Mouse (Mus musculus) Muller cell, postnatal 12 days (primary cell): ENCODE measurements around the gene Polr2b.

Source experiments
- DNase-seq: peaks from one replicate; pipeline ENCODE4 v3.0.0-alpha.2; 2015; ENCODE audit errors: inconsistent ontology term

The Polr2b gene

DNA sequence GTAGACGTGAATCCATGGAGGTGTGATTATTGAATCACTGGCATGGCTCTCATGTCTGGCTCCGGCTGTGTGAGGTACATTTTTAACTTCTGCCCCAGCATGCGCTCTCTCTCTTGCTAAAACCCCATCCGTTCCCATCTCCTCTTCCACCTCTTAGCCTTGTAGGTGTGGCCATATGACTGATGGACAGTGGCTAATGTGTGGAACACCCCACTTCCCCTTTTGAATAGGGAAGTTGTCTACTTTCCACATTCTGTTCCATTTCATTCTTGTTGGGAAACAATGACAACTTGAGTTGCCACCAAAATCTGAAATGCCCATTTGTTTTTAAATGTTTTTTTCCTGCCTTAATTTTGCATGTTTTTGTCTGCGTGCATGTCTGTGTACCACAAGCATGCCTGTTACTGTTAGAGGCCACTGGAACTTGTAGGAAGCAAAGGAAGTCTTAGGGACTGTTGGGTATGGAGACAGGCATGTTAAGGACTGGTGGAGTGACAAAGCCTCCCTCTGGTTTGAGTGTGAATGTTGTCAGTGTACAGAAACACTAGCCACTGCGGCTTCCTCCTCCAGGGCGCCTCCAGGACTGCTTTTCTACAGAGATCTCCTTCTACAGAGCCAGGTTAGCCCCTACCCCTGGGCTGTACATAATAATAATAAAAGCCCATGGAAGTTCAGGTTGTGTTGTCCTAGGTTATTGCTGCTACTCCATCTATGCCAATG, 17.0 kb upstream of the Polr2b start:
- DNase-seq = no peak

DNA sequence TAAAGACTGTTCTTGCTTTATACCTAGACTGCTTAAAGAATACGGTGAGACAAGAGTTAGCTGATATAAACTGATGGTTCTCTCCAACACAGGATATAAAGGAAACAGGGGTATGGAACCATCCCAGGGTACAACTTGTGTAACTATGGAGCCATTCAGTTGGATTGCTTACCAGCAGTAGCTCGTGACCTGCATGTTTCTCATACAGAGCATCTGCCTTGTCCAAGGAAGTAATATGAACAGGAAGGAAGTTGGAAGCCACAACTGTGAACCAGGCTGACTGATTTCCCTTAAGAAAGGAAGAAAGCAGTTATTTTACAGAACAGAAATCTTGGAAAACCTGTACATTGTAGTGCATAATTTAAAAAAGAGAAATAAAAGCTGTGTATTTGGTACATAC, 10.5 kb upstream of the Polr2b start:
- DNase-seq = no peak

DNA sequence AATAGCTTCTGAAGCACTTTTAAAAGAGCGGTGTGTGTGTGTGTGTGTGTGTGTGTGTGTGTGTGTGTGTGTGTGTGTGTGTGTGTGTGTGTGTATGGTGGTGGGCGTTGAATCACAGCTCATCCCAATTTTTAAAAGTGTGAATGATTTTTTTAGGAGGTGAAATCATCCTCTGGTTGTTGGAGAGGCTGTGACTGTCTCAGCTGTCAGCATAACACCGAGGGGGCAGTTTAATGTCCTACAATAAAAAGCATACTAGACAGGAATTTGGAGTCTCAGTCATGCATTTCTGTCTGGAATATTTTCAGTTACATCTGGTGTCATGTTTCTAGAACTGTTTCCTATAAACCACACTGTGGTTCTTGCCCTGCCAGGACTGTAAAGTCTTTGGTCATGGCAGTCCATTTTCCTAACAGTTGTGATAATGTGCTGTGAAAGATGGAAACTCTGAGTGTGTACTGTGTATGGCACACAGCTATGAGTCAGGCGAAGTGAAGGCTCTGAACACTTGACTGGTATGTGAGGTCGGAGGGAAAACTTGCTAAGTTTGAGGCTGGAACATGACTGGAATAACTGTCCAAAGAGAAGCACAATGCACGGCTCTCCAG, 8.5 kb upstream of the Polr2b start:
- DNase-seq = no peak

DNA sequence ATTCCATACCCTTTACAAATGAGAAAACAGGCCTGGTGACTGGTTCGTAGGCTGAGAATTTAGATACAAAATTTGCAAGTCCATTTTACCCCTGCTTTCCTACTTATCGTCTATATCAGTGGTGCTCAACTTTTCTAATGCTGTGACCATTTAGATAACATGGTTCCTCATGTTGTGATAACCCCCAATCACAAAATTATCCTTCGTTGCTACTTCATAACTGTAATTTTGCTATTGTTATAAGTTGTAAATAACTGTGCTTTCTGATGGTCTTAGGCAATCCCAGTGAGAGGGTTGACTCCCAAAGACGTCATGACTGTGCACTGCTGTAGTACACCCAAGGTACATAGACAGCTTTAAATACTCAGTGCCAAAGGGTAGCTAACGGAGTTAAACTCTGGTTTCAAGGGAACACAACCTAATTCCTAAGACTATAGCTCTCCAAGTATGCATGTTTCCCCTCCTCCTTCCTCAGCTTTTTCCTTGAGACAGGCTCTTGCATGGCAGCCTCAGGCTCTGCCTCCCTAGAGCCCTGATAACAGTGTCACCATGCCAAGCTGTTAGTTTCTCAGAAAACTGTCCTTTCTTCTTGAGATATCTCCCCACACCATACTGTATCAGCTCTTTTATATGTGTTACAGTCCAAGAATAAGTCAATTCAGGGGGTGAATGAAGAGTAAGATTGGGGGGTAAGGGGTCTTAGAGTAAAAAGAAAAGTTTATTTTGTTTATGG, 2.0 kb upstream of the Polr2b start:
- no peak for DNase-seq

DNA sequence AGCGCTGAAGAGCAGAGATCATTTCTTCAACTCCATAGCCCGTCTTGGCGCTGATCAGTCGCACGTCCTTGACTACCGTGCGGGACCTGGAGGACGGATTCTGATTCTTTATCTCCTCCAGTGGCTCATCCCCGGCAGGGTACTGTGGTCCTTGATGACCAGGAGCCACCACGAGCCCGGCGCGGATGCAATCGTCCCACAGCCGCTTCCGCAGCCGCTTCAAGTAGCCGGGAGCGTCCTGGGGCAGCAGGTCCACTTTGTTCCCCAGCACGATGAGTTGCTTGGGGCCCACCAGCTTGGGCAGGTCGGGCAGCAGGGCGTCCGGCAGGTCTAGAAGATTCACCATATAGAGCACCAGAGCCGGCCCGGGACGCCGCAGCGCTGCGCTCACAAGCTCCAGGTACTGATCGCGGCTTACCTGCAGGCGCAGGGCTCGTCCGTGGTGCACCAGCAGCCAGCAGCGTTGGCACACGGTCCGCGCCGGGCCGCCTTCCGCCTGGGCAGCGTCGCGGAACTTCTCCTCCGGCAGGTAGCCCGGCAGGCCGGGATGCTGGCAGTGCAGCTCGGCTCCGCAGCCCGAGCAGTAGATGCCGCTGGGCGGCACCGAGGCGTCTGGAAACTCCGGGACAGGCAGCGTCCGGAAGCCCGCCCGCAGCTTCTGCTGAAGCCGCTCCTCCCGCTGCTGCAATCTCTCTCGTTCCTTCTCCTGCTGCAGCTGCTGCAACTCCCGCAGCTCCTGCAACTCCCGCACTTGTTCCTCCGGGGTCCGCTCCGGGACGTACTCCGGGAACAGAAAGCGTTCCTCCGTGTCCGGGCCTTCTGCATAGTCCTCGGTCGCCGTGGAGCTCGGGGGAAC, 668 bp upstream of the Polr2b start:
- DNase-seq = no peak

DNA sequence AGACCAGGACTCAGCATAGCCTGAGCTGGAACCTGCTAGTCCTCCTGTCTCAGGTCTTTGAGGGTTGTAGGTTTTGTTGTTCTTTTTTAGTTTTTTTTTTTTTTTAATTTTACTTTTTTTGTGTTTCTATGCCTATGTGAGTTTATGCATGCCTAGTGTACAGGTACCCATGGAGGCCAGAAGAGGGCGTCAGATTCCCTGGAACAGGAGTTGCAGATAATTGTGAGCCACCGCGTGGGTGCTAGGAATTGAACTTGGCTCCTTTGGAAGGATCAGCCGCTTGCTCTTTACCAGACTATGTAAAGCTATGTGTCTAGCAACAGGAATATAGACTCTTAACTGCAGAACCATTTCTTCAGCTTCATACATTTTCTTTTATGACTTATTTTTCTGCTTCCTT, 4.3 kb downstream of the Polr2b start:
- DNase-seq = no peak

DNA sequence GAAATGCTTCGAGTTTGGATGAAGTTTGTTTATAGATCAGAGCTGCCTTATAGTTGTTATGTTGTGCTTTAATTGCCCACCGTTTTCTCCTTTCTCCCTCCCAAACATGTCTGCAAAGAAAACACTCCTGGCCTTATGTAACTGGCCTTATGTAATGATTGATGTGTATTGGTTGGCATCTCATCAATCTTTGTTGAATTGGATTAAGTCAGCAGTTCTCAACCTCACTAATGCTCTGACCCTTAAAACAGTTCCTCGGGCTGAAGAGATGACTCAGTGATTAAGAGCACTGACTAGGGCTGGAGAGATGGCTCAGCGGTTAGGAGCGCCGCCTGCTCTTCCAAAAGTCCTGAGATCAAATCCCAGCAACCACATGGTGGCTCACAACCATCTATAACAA, 5.0 kb downstream of the Polr2b start:
- DNase-seq = no peak

DNA sequence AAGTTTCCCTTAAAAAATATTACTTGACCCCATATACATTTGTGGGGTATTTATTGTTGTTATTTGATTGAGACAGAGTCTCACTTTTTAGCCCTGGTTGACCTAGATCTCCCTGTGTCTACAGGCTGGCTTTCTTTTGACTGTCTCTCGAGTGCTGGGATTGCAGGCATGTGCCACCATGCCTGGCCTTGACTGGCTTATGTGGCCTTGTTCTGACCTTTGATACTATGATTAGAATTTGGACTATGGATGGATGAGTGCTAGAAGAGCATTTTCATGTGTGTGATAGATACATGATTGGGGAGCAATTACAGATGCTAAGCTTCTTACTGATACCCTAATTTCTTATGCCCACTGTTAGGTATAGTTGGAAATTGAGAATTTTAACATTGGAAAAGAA, 15.0 kb downstream of the Polr2b start:
- no peak for DNase-seq

DNA sequence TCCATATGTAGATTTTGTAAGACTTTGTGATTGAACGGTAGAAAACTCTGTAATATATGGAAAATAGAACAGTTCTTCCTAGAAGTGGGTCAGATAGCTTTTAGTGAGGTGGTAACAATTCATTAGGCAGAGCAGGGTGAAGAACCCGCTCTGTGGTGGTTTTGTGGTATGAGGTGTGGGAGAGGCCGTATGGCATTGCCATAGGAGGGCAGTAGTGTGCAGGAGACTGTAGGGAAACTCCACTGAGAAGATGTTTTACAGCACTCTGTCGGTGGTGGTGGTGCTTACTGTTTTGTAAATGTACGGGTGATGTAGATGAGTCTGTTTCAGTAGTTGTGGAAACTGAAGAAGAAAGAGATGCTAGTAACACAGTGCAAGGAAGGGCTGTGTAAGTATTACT, 20.2 kb downstream of the Polr2b start:
- DNase-seq = no peak

DNA sequence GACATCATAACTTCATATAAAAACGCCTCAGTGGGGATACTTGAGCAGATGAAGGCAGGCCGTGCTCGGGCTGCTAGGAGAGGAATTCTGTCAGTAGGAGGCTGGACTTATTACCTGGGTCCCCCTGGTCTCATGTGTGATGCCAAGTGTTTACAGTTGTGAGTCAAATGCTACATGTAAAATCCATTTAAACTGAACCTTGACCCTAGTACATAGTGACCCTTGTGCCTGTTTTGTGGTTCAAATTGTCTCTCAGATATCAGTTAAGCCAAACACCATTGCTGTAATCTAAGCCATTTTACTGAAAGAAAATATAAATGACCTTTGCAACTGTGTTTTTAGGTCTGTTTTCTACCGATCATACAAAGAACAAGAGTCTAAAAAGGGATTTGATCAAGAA, 30.1 kb downstream of the Polr2b start:
- no peak for DNase-seq

DNA sequence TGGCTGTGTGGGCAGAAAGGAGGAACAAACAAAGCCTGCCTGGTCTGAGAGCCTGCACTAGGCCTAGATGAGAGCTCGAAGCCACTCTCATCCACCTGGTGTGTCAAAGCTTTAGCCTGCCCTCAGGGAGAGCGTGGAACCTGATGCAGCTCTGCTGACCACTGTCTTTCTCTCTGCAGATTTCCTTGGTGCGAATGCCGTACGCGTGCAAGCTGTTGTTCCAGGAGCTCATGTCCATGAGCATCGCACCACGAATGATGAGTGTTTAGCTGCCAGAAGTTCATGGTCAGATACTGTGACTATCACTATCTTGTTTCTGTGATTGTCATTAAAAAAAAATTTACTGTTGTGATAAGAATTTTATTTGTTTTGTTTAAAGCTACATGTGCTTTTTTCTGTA, 39.0 kb downstream of the Polr2b start:
- no peak for DNase-seq

DNA sequence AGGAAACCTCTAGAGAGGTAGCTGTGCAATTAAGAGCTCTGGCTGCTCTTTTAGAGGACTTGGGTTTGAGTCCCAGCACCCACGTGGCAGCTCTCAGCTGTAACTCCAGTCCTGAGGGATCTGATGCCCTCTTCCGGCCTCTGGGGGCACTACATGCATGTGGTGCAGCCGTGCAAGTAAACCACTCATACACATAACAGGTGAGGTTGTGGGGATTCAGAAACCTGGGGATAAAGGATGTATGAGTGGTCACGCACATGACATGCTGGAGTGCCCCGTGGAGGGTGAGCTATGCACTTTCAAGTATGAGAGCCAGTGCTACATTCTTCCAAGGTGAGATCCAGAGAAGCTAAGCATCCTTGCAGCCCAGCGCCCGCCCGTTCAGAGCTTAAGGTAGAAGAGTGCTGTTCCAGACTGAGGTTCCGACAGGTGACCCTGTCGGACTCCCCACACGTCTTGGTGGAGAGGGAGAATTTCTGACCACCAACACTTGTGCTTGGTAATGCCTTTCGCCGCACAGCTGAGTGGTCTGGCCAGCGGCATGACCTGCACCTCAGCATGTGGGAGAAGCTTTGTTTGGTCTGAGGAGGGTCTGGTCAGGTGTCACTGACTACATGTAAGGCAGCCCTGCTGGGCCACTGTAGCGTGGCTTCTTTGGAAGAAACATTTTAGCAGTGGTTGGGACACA, 40.2 kb downstream of the Polr2b start:
- DNase-seq = no peak

DNA sequence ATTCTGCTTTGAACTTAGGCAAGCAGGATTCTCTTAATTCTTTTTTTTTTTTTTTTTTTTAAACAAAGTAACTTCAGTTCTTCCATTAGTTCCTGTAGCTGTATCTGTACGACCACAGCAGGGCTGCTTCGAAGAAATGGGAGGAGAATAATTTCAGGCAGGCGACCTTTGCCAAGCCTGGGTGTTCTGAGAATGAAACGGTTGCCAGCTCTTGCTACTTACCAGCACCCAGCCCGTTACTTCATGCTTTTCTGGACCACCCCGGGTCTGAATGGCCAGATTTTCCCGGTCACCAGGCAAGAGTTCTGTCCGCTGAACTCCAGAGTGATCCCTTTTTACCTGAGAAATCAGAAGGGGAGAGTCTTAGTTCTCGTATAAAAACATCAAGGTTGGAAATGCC, 41.7 kb downstream of the Polr2b start:
- DNase-seq = no peak

DNA sequence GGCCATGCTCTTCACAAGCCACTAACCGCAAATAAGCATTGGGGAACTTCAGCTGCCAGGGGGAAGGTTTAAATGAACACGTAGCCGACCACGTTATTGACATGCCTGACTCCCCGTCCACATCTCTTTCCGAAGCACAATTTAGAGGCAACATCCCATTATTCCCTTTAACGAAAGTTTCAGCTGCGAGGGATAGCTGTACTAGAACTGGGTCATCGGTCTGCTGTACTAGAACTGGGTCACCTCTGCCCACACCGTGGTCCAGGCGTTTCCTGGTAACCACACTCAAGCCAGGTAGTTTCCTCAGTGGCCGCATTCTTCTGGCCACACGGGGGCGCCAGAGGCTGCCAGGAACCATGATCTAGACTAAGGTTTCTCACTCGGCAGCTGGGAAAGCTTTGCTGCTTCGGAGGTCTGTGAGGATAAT, 44.4 kb downstream of the Polr2b start:
- DNase-seq = peak; percentile 89

DNA sequence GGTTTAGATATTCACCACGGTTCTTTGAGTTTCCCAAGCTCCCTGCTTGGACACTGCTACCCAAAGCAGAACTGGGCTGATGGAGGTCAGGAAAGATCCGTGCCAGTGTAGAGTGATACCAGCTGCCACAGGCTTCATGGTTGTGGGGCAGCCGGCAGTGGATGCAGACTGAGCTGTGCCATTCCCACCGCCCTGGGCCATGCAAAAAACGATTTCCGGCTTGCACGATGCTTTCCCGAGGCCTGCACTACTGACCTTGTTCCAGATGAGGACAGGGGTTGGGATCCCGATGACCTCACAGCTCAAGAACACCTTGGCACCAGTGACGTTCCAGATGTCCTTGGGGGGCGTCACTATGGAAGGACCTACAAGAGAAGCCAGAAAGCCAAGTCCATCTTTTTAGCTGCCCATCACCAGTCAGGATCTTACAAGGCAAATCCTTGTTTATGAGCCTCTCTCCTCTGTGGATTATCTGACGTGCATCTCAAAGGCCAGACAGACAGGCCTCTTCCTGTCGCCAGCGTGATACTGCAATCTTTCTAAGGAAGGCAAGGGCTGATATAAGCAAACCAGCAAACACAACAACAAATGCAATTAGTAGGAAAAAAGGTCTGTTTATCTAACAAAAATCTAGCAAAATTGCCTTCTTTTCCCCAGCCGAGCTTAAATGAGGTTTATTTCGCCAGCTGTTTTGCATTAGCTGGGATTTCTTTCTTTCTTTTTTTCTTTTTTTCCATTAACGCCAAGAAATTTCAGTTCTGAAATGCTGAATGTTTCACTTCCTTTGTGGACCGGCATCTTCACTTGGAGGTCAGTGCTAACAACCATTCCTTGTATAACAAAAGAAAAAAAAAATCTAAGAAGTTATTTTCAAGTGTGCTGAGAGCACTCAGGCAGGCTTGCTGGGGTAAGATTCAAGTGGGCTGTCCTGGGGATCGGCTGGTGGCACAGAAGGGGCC, 45.6 kb downstream of the Polr2b start:
- no peak for DNase-seq

DNA sequence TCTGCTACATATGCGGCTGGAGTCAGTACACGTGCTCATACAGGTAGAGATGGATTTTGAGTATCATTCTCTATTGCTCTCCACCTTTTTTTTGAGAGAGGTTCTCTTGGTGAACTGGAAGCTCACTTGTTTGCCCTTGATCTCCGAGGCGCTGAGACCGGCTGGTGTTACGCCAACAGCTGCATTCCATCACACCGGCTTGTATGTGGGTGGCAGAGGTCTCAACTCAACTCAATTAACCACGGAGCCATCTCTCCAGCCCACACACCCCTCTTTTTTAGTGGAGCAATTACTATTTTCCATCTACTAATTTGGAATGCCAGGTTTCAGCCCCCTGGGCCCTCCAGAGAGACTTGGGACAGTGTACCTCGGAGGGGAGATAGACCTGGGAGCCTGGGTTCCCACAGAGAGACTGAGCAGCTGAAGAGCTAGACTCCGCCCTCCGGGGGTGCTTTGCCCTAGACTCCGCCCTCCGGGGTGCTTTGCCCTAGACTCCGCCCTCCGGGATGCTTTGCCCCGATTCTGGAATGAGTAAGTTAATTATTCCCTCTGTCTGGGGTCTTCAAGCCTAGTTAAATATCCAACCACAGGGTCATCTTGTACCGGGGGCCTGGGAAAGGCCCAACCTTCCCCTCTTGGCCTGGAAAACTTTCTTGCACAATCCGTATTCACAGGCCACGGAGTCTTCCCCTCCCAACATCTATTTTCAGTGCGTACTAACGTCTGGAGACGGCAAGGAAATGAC, 47.6 kb downstream of the Polr2b start:
- peak; percentile 75 for DNase-seq

DNA sequence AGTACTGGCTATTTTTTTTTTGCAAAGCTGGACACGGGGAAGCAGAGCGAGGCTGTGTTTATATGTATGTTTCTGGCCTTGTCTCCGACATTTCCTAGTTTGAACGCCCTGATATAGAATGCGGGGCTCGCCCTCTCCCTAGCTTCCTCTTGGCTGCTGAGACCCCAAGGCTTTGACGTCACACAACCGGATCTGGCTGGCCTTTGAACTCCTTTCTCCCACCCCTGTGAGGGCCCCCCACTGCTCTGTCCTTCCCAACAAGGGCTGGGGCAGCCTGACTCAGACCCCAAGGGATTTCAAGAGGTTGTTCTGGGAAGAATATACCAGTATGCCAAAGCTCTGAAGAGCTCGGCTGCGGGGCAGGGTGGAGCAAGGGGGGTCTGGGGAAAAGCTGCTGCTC, 48.4 kb downstream of the Polr2b start:
- peak; percentile 47 for DNase-seq

DNA sequence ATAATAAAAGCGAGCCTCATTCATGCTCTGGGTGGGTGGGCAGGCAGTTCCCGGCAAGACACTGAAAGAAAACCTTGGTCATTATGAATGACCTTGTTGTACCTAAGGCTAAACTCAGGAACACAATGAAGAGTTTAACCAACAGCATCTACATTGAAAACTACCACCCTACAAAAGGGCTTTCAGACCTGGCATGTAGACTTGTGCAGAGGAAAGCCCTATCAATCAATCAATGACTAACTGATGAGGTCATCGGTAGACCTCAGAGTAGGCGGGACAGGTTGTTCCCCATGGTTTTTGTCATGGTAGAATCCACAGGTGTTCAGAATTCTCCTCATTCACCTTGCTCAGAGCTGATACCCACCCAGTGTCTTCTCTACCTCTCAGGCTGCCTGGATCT, 50.0 kb downstream of the Polr2b start:
- no peak for DNase-seq

DNA sequence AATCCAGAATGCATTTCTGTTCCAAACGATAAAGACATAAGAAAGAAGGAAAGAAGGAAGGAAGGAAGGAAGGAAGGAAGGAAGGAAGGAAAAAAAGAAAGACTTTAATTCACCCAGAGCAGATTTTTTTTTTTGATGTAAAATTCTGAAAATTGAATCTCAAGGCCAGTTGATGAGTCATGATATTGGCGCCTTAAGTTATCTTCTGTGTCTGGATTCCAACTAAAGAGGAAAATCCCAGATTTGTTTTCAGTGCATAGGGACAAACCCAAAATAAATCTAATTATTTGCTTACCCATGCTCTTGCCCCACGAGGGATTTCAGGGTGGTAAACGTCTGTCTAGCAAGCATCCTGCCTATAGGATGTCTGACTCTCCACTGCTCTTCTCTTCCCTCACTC, 51.1 kb downstream of the Polr2b start:
- DNase-seq = no peak

DNA sequence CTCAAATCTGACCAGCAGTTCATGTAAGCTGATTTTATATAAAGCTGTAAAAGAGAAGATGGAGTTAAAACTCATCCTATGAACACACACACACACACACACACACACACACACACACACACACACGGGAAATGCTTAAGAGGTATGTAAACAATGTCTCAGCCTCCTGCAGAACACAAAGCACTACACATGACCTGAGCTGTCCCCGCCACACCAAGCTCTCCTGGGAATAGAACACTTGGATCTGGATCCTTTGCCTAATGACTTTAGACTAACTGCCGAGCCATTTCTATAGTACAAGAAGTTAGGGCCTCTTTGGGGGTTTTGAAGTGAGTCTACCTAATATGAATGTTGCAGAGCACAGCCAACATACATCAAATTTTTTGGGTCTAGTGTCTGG, 52.2 kb downstream of the Polr2b start:
- no peak for DNase-seq
